Mouse (Mus musculus) lung, adult 2 months (tissue): ENCODE measurements around the gene Slc2a3. TPM values are rescaled to one million over a fixed set of nuclear protein-coding genes. Genes with fewer than 3 reads are reported as not detected.
A peak's percentile ranks its signal among the peaks of the same experiment; 100 is the strongest.

ENCODE experiments used
- DNase-seq: peaks from one replicate; pipeline ENCODE4 v3.0.0; 2022
- H3K4me1 ChIP-seq: fragments of 200-500 bp; 2 replicates; pipeline ENCODE4 v1.6.1; 2011; ENCODE audit warnings: low read length; ENCODE audit not compliant: control insufficient read depth, insufficient read depth
- H3K4me3 ChIP-seq: fragments of 200-500 bp; replicated peaks from 2 replicates; pipeline ENCODE3; 2011; ENCODE audit warnings: low read depth, mild to moderate bottlenecking, control low read depth, low read length; ENCODE audit errors: extremely low read depth
- CTCF ChIP-seq: fragments of 200-500 bp; IDR thresholded peaks from 2 replicates; pipeline ENCODE4 v1.5.1; 2011; ENCODE audit warnings: mild to moderate bottlenecking, low read length, control low read depth; ENCODE audit not compliant: insufficient read depth
- POLR2A ChIP-seq: fragments of 200-500 bp; IDR thresholded peaks from 2 replicates; pipeline ENCODE4 v1.6.1; 2011; ENCODE audit warnings: low read depth, mild to moderate bottlenecking, control low read depth, low read length, borderline replicate concordance; ENCODE audit errors: extremely low read depth
- WGBS: fragments of 180-500 bp; shearing (Covaris S2); methylation state at CpG from one replicate; pipeline ENCODE4 v1.1.7; 2018; 5-methylcytosine and 5-hydroxymethylcytosine counted together
- polyA plus RNA-seq: library from polyadenylated mRNA; depleted of rRNA; stranded (reverse); fragments of >200 nt; gene quantifications from 2 replicates; pipeline ENCODE4 v1.2.3, GENCODE M21; 2012; rRNA removed

Gene Slc2a3
- 2.6 and 7.4 TPM in 2 replicates for polyA plus RNA-seq

GRCm38 (mm10) chr6:122801301-122801800, at the start of gene Slc2a3:
Gene Slc2a3, minus strand, starts transcription at chr6:122801640.
- peak within 1 kb of the TSS; percentile 64 for H3K4me3 ChIP-seq
- peak; percentile 40 for DNase-seq
- peaks cover 5% of the 10 kb centered on the region; the same call in 1 of the 2 replicates for H3K4me1 ChIP-seq
- TF ChIP-seq POLR2A: no peak
- no peak for TF ChIP-seq CTCF
- under 1% methylated on average over 46 of the region's 46 CpGs for WGBS

- 72% methylated on average over 6 of the region's 6 CpGs for WGBS
- no peak overlapping the region for H3K4me3 ChIP-seq
Observed at GRCm38 (mm10) chr6:122843759-122844158, 42.3 kb upstream of the Slc2a3 start.

GRCm38 (mm10) chr6:122837539-122837938, 36.1 kb upstream of the Slc2a3 start:
- Histone ChIP-seq H3K4me1 (no peaks in the 10 kb centered on the region), H3K4me3 (no peak overlapping the region)
- WGBS: 91% methylated on average over 5 of the region's 5 CpGs
- no peak for DNase-seq
- TF ChIP-seq CTCF: no peak
- no peak for TF ChIP-seq POLR2A

More at GRCm38 (mm10) chr6:122843759-122844158, 42.3 kb upstream of the Slc2a3 start:
- no peak for DNase-seq
- H3K4me1 ChIP-seq: no peaks in the 10 kb centered on the region
- TF ChIP-seq CTCF (no peak), POLR2A (no peak)

- 100% methylated on average over 3 of the region's 3 CpGs for WGBS
- no peak overlapping the region for H3K4me3 ChIP-seq
- H3K4me1 ChIP-seq: no peaks in the 10 kb centered on the region
- no peak for DNase-seq
- no peak for TF ChIP-seq POLR2A
- TF ChIP-seq CTCF: no peak
Observed at GRCm38 (mm10) chr6:122836974-122837373, 35.5 kb upstream of the Slc2a3 start.

- 72% methylated on average over 4 of the region's 4 CpGs for WGBS
- DNase-seq: peak; percentile 43
- no peak overlapping the region for H3K4me3 ChIP-seq
- peak; percentile 66 for TF ChIP-seq CTCF
- TF ChIP-seq POLR2A: no peak
- H3K4me1 ChIP-seq: no peaks in the 10 kb centered on the region
Observed at GRCm38 (mm10) chr6:122834365-122834764, 32.9 kb upstream of the Slc2a3 start.

GRCm38 (mm10) chr6:122832880-122833279, 31.4 kb upstream of the Slc2a3 start:
- DNase-seq: no peak
- WGBS: 79% methylated on average over 7 of the region's 7 CpGs
- H3K4me3 ChIP-seq: no peak overlapping the region
- TF ChIP-seq POLR2A (no peak), CTCF (no peak)
- no peaks in the 10 kb centered on the region for H3K4me1 ChIP-seq

GRCm38 (mm10) chr6:122828086-122828485, 26.6 kb upstream of the Slc2a3 start:
- DNase-seq: peak; percentile 22
- TF ChIP-seq POLR2A (no peak), CTCF (peak; percentile 11; the same call in 1 of the 2 replicates)
- Histone ChIP-seq H3K4me3 (no peak overlapping the region), H3K4me1 (peaks cover 20% of the 10 kb centered on the region)
- 53% methylated on average over 13 of the region's 13 CpGs for WGBS

- peak overlapping the region; percentile 55 for H3K4me3 ChIP-seq
- 4% methylated on average over 29 of the region's 29 CpGs for whole genome bisulfite sequencing
- peak; percentile 54 for DNase-seq
- H3K4me1 ChIP-seq: peaks cover 30% of the 10 kb centered on the region
- TF ChIP-seq POLR2A (peak; percentile 16; the same call in 1 of the 2 replicates), CTCF (no peak)
Observed at GRCm38 (mm10) chr6:122825923-122826742, 24.7 kb upstream of the Slc2a3 start.

- H3K4me3 ChIP-seq: no peak overlapping the region
- TF ChIP-seq CTCF (no peak), POLR2A (no peak)
Observed at GRCm38 (mm10) chr6:122825166-122825565, 23.7 kb upstream of the Slc2a3 start.

More at GRCm38 (mm10) chr6:122825166-122825565, 23.7 kb upstream of the Slc2a3 start:
- 73% methylated on average over 9 of the region's 9 CpGs for WGBS
- H3K4me1 ChIP-seq: peaks cover 31% of the 10 kb centered on the region
- DNase-seq: no peak
